Mouse (Mus musculus) E14TG2a.4 (cell line): ENCODE data around the gene Scfd2.
A peak's percentile ranks its signal among the peaks of the same experiment; 100 is the strongest.

Source experiments
- H3K27me3 ChIP-seq: 2 replicates; pipeline ENCODE4 v1.6.1; 2014; ENCODE audit warnings: low read length, control low read depth; ENCODE audit not compliant: insufficient read depth
- H3K36me3 ChIP-seq: 2 replicates; pipeline ENCODE4 v1.6.1; 2014; ENCODE audit warnings: low read length, control low read depth; ENCODE audit not compliant: insufficient read depth
- H3K4me1 ChIP-seq: replicated peaks from 2 replicates; pipeline ENCODE4 v1.6.1; 2014; ENCODE audit warnings: low read depth, low read length, control low read depth
- H3K4me3 ChIP-seq: replicated peaks from 2 replicates; pipeline ENCODE4 v1.5.1; 2014; ENCODE audit warnings: mild to moderate bottlenecking, low read length
- H3K9me3 ChIP-seq: 2 replicates; pipeline ENCODE4 v1.6.1; 2014; ENCODE audit warnings: low read length, control low read depth
- CTCF ChIP-seq: conservative IDR thresholded peaks from 2 replicates; pipeline ENCODE4 v1.5.1; 2014; ENCODE audit warnings: low read length
- NANOG ChIP-seq: IDR thresholded peaks from 2 replicates; pipeline ENCODE4 v1.6.1; 2014; ENCODE audit warnings: borderline replicate concordance, low read length, mixed read lengths
- POU5F1 ChIP-seq: IDR thresholded peaks from 2 replicates; pipeline ENCODE4 v1.6.1; 2014; ENCODE audit warnings: low read length, borderline replicate concordance

Gene Scfd2

GRCm38 (mm10) chr5:74292050-74292449 lies 239.5 kb downstream of the Scfd2 start:
- Histone ChIP-seq H3K36me3 (no peaks in the 10 kb centered on the region), H3K4me1 (peaks cover 1% of the 10 kb centered on the region; the same call in 1 of the 2 replicates), H3K27me3 (no peaks in the 10 kb centered on the region), H3K9me3 (no peaks in the 10 kb centered on the region), H3K4me3 (no peak overlapping the region)
- TF ChIP-seq POU5F1 = no peak
- peak; percentile 36 for TF ChIP-seq CTCF
- TF ChIP-seq NANOG = no peak

GRCm38 (mm10) chr5:74291575-74291974 lies 240.0 kb downstream of the Scfd2 start:
- H3K4me3 ChIP-seq = no peak overlapping the region
- H3K4me1 ChIP-seq = peaks cover 5% of the 10 kb centered on the region; the same call in 1 of the 2 replicates
- H3K27me3 ChIP-seq = no peaks in the 10 kb centered on the region
- H3K36me3 ChIP-seq = no peaks in the 10 kb centered on the region
- H3K9me3 ChIP-seq = no peaks in the 10 kb centered on the region
- TF ChIP-seq POU5F1 (no peak), NANOG (no peak), CTCF (no peak)

- Histone ChIP-seq H3K9me3 (no peaks in the 10 kb centered on the region), H3K4me1 (peaks cover 21% of the 10 kb centered on the region), H3K36me3 (no peaks in the 10 kb centered on the region), H3K4me3 (no peak overlapping the region), H3K27me3 (no peaks in the 10 kb centered on the region)
- TF ChIP-seq NANOG (no peak), CTCF (no peak), POU5F1 (no peak)
Observed at GRCm38 (mm10) chr5:74289957-74290356, 241.6 kb downstream of the Scfd2 start.

- Histone ChIP-seq H3K9me3 (no peaks in the 10 kb centered on the region), H3K4me3 (no peak overlapping the region), H3K36me3 (no peaks in the 10 kb centered on the region), H3K4me1 (peaks cover 26% of the 10 kb centered on the region), H3K27me3 (no peaks in the 10 kb centered on the region)
- TF ChIP-seq NANOG (no peak), CTCF (no peak), POU5F1 (no peak)
Observed at GRCm38 (mm10) chr5:74288206-74288605, 243.4 kb downstream of the Scfd2 start.

GRCm38 (mm10) chr5:74286301-74286700 lies 245.3 kb downstream of the Scfd2 start:
- H3K27me3 ChIP-seq = no peaks in the 10 kb centered on the region
- TF ChIP-seq POU5F1 (no peak), NANOG (no peak), CTCF (no peak)
- H3K4me1 ChIP-seq = peaks cover 26% of the 10 kb centered on the region
- no peak overlapping the region for H3K4me3 ChIP-seq
- no peaks in the 10 kb centered on the region for H3K36me3 ChIP-seq
- H3K9me3 ChIP-seq = no peaks in the 10 kb centered on the region

GRCm38 (mm10) chr5:74285764-74286163 lies 245.8 kb downstream of the Scfd2 start:
- no peaks in the 10 kb centered on the region for H3K9me3 ChIP-seq
- no peak overlapping the region for H3K4me3 ChIP-seq
- H3K36me3 ChIP-seq = no peaks in the 10 kb centered on the region
- TF ChIP-seq NANOG (no peak), CTCF (no peak), POU5F1 (no peak)
- no peaks in the 10 kb centered on the region for H3K27me3 ChIP-seq
- H3K4me1 ChIP-seq = peaks cover 26% of the 10 kb centered on the region

GRCm38 (mm10) chr5:74285289-74285688 lies 246.3 kb downstream of the Scfd2 start:
- H3K4me3 ChIP-seq = no peak overlapping the region
- H3K36me3 ChIP-seq = no peaks in the 10 kb centered on the region
- no peaks in the 10 kb centered on the region for H3K27me3 ChIP-seq
- peaks cover 26% of the 10 kb centered on the region for H3K4me1 ChIP-seq
- no peak for TF ChIP-seq CTCF
- no peak for TF ChIP-seq NANOG
- no peak for TF ChIP-seq POU5F1
- no peaks in the 10 kb centered on the region for H3K9me3 ChIP-seq

GRCm38 (mm10) chr5:74283545-74283944 lies 248.0 kb downstream of the Scfd2 start:
- H3K4me3 ChIP-seq = no peak overlapping the region
- peaks cover 26% of the 10 kb centered on the region for H3K4me1 ChIP-seq
- no peaks in the 10 kb centered on the region for H3K9me3 ChIP-seq
- TF ChIP-seq NANOG (no peak), CTCF (no peak; the same call in 1 of the 2 replicates), POU5F1 (no peak)
- H3K36me3 ChIP-seq = no peaks in the 10 kb centered on the region
- H3K27me3 ChIP-seq = no peaks in the 10 kb centered on the region

- TF ChIP-seq CTCF (no peak), NANOG (no peak), POU5F1 (no peak)
- Histone ChIP-seq H3K9me3 (peaks cover 13% of the 10 kb centered on the region), H3K36me3 (no peaks in the 10 kb centered on the region), H3K4me3 (no peak overlapping the region), H3K27me3 (no peaks in the 10 kb centered on the region), H3K4me1 (peaks cover 20% of the 10 kb centered on the region)
Observed at GRCm38 (mm10) chr5:74281480-74281879, 250.1 kb downstream of the Scfd2 start.
